Mouse (Mus musculus) liver, adult 2 months (tissue): ENCODE results near the gene Ccdc71.

Source experiments
- CTCF ChIP-seq: fragments of 200-500 bp; IDR thresholded peaks from 2 replicates; pipeline ENCODE4 v1.5.1; 2011; ENCODE audit warnings: low read depth, low read length, control low read depth
- POLR2A ChIP-seq: fragments of 200-500 bp; IDR thresholded peaks from 2 replicates; pipeline ENCODE4 v1.6.1; 2011; ENCODE audit warnings: low read length, control low read depth; ENCODE audit not compliant: insufficient read depth; ENCODE audit errors: extremely low read depth

- no peak for TF ChIP-seq POLR2A
- peak; percentile 29 for TF ChIP-seq CTCF
Observed at GRCm38 (mm10) chr9:108412221-108412620, 48.1 kb upstream of the Ccdc71 start.
